Mouse (Mus musculus) kidney, postnatal 14 days (tissue): ENCODE measurements around the gene Mvk.
A peak's percentile ranks its signal among the peaks of the same experiment; 100 is the strongest.

Source experiments
- DNase-seq: peaks from one replicate; pipeline ENCODE4 v3.0.0; 2022; ENCODE audit warnings: mixed read lengths

Gene Mvk

GRCm38 (mm10) chr5:114443566-114444367, at the start of gene Mvk, which contains the start of gene Mmab:
Gene Mvk (plus strand): TSS chr5:114444269.
Gene Mmab (minus strand): TSS chr5:114444060.
- DNase-seq, result peak; percentile 99

- DNase-seq, result no peak
Observed at GRCm38 (mm10) chr5:114406592-114406991, 37.5 kb upstream of the Mvk start.

GRCm38 (mm10) chr5:114407269-114407668, 36.8 kb upstream of the Mvk start:
- no peak for DNase-seq

DNA sequence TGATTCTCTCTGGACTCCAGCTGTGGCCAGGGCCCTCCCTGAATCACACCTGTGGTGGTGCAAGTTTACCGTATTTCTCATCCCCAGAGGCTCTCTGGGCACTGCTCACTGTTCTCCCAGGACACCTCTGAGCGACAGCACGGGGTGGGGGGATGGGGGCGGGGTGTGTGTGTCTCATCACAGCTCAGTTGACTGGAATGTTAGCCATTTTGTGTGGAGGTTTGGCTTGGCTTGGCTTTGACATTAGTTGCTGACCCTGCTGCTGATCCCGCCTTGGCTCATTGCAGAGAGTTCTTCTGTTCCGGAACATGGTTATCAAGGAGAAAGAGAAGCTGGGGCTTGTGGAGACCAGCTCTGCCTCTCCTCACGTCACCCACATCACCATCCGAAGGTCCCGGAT, 36.3 kb upstream of the Mvk start:
- peak; percentile 18 for DNase-seq

- no peak for DNase-seq
Observed at GRCm38 (mm10) chr5:114408846-114409245, 35.2 kb upstream of the Mvk start.

- no peak for DNase-seq
Observed at GRCm38 (mm10) chr5:114410429-114410828, 33.6 kb upstream of the Mvk start.

- no peak for DNase-seq
Observed at GRCm38 (mm10) chr5:114412361-114412998, 31.6 kb upstream of the Mvk start.

- peak; percentile 56 for DNase-seq
Observed at GRCm38 (mm10) chr5:114413067-114413735, 30.9 kb upstream of the Mvk start.

GRCm38 (mm10) chr5:114415606-114416005, 28.5 kb upstream of the Mvk start:
- no peak for DNase-seq

DNA sequence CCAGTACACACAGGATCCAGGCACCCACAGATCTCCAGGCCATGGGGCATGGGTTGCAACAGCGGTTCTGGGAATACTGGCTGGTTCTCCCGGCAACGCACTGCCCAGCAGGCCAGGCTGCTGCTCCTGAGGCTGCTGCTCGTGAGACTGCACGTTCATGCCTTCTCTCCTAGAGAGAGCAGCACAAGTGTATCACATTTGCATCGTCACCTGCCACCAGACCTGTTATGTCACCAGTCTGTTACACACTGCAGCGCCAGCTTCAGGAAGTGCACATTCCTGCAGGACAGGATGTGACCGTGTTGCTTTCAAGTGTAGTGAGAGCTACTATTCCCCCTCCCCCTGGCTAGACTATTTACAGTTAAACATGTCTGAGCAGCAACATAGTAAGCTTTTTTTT, 27.2 kb upstream of the Mvk start:
- no peak for DNase-seq

DNA sequence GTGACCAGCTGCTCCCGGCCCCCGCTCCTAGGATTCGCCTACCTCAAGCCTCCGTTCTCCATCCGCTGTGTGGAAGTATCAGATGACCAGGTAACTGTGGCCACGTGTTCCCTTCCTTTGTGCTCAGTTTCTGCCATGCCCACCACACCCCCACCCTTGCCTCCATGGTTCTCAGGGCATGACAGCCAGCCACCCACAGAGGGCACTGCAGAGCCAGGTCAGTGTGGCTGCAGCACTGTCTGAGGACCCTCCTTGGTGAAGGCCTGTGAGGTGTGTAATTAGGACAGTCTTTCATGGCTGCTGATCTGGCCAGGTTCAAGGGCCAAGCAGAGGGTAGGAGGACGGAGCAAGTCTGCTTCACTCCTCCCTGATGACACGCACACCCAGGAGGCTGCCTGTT, 25.5 kb upstream of the Mvk start:
- DNase-seq, result peak; percentile 22

DNA sequence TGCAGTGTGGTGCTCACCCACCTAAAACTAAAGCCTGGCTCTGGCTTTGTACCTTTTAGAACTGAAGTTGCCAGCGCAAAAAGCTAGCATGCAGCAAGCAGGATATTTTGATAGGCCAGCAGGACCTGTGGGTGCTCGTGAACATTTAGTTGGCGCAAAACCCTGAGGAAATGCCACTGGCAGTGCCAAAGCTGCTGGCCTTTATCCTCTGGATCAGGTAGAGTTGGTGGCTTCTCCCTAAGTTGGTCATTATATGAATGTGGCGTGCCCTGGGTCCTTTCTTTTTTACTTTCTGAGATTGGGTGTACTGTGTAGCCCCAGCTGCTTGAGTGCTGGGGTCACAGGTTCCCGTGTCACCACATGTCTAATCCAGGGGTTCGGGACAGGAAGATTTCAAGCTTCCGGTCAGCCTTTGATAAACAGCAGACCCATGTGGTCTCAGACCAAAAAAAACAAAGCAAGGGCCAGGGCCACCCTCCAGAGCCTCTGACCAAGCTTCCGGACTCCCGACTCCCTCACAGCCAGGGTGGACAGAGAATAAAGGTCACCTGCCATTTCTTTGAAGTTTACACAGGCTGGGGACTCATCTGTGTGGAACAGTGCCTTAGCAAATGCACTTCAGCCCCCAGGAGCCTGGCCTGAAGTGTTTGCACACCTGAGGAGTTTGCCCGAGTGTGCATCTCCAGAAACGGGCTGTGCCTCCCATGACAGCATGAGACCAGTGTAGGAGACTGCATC, 22.3 kb upstream of the Mvk start:
- DNase-seq, result peak; percentile 22

DNA sequence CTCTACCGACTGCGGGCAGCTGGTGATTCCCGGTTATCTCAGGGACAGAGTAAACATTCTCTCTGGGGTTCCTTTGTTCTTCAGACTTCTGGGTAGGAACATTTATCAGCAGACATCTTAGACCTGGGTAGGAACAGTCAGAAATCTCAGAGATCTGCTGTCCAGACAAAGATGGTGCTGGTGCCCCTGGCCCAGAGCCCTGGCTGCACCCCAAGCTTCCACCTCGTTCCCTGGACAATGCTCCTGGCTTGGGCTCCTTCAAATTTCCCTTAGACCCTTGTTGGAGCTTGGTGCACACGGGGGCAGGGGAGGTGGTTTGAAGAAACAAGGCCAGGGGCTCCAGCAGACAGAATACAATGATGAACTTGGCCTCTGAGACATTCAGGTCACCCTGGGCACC, 21.5 kb upstream of the Mvk start:
- no peak for DNase-seq

- no peak for DNase-seq
Observed at GRCm38 (mm10) chr5:114423961-114424360, 20.1 kb upstream of the Mvk start.

DNA sequence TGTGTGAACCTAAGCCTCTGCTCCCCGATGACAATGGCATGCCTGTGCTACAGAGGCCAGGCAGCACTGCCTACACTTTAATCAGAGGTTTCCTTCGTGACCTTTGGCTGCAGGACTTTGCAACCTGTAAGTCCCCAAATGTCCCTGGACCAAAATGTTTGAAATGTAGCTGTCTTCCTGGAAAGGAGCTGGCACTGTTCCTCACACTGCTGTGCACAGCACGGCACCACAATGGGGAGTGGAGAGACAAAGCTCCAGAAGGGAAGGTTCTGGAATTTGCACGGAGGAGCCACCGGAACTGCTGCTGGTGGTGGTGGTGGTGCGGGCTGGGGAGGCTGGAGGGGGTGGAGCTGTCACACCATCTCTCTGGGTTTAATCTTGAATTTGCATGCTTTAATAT, 17.3 kb upstream of the Mvk start:
- no peak for DNase-seq

GRCm38 (mm10) chr5:114428621-114429020, 15.4 kb upstream of the Mvk start:
- DNase-seq, result no peak

GRCm38 (mm10) chr5:114429781-114430180, 14.3 kb upstream of the Mvk start:
- DNase-seq, result no peak

DNA sequence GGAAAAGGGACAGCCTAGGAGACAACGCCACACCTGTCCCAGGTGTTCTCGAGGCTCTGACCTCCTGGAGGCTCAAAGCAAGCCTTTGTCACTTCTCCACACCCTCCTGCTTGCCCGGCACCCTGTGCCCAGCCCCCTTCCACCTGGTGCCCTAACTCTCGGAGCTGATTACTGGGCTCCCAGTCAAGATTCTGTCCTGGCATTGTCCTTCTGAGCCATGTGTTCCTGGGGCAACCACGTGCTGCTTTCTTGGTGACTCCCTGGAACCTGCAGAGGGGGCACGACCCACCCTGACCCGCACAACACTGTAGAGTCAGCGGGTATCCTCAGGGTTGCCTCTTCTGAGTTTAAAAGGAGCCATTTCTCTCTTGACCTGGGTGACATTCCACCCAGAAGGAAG, 9.7 kb upstream of the Mvk start:
- DNase-seq, result no peak

GRCm38 (mm10) chr5:114435588-114435987, 8.5 kb upstream of the Mvk start:
- DNase-seq, result no peak

- DNase-seq, result no peak
Observed at GRCm38 (mm10) chr5:114444368-114444692, 261 bp downstream of the Mvk start.

DNA sequence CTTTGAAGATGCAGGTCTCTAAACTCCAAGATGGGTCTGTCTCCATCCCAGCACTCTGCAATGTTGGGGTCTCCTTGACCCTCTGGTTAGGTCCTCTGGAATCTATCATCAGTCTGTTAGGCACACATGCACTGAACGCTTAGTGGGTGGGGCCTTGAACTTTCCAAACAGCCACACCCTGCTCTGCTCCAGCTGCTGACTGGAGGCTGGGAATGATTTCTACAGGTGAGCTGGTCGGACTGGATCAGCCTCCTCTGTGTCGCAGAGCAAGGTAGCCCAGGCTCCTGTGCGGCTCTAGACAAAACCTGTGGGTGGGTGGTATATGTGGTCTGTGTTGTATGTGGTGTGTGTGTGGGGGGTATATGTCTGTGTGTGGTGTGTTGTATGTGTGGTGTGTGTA, 4.9 kb downstream of the Mvk start:
- DNase-seq, result no peak

DNA sequence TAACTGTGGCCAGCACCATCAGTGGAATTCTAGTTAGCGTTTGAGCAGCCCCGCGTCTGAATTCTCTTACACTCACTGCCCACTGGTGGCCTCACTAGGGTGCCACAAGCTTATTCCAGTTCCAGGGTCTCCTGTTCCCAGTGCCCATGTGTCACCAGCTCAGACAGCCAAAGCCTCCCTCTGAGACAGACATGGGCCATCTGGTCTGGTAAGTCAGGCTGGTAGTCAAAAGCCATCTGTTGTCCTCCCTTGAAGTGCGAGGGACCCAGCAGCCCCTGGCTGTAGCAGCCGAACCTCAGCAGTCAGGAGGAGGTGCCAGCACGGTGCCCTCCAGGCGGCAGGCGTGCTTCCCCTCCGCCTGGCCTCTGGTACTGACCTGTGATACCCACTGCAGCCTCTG, 12.2 kb downstream of the Mvk start:
- DNase-seq, result no peak

DNA sequence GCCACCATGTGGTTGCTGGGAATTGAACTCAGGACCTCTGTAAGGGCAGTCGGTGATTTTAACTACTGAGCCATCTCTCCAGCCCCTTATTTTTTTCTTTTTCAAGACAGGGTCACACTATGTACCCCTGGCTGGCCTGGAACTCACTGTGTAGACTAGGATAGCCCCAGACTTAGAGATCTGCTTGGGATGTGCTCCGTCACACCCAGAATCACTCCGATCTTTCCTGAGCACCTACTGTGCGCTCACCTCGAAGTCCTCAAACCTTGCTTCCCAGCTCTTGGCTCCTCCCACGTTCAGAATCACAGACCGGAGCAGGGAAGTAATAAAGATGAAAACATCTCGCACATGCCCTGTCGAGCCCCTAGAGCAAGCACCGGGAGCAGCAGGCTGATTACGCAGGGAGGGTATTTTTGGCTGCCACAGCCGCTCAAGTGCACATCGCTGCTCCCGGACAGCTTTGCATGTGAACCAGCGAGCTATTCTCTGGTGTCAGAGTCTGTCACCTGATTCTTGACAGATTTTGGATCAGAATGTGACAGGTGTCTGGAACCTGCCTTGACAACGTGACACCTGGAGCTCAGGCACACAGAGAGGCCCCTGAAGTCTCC, 13.0 kb downstream of the Mvk start:
- no peak for DNase-seq
